Mouse (Mus musculus): ENCODE measurements at regions not wholly inside any gene's neighbourhood (a gene's known extent, or its start where the extent isn't known, plus 50 kb on each side); places are given as distances from the start of the nearest gene placed in this dataset.

GRCm38 (mm10) chr14:89405011-89405712 lies 934.0 kb upstream of the Pcdh20 start:
- DNase-seq (ENCODE audit: low read depth, low spot score), result no peak

- peak; percentile 18 for DNase-seq (ENCODE audit: low read depth, low spot score)
Observed at GRCm38 (mm10) chr14:89402568-89403339, 931.6 kb upstream of the Pcdh20 start.

- no peak for DNase-seq (ENCODE audit: low read depth, low spot score)
Observed at GRCm38 (mm10) chr14:89357050-89357749, 886.0 kb upstream of the Pcdh20 start.

DNA sequence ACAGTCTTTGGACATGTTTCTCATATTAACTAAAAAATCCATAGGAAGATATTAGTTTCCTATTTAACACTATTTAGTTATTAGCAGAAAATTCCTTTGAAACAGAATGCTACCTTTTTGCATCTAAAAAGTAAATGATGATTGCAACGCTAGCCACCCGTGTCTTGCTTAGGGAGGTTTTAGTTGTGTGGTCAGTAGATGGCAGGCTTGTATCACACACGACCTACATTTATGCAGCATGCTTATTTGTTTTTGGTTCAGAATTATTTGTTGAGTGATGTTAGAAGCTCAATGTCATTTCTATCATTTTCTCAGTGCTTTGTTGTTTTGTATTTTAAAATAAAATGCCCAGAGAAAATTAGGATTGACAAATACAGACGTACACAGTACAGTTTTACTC lies 876.8 kb upstream of the Pcdh20 start:
- no peak for DNase-seq (ENCODE audit: low read depth, low spot score)

- no peak for DNase-seq (ENCODE audit: low read depth, low spot score)
Observed at GRCm38 (mm10) chr14:89325116-89325515, 853.9 kb upstream of the Pcdh20 start.

DNA sequence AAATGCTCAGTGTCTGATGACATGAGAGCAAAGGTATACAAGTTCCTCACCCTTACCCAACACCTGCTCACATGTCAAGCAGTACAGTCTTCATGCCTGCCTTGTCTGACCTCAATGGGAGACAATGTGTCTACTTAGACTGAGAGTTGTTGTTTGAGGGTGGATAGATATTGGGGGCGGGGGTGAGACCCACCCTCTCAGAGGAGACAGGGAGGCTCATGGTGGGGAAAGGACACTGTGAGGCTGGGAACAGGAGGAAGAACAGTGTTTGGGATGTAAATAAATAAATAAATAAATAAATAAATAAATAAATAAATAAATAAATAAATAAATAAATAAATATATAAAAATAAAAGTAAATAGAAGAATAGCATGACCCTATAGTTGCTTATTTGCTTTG lies 837.3 kb upstream of the Pcdh20 start:
- DNase-seq (ENCODE audit: low read depth, low spot score), result no peak

Data from brain, embryonic 18.5 days (tissue).